Mouse (Mus musculus) ovary, postnatal 14 days (tissue): ENCODE measurements around the gene Hoxa4.

Experiments
- DNase-seq: peaks from one replicate; pipeline ENCODE4 v3.0.0; 2022; ENCODE audit warnings: low spot score

The Hoxa4 gene

DNA sequence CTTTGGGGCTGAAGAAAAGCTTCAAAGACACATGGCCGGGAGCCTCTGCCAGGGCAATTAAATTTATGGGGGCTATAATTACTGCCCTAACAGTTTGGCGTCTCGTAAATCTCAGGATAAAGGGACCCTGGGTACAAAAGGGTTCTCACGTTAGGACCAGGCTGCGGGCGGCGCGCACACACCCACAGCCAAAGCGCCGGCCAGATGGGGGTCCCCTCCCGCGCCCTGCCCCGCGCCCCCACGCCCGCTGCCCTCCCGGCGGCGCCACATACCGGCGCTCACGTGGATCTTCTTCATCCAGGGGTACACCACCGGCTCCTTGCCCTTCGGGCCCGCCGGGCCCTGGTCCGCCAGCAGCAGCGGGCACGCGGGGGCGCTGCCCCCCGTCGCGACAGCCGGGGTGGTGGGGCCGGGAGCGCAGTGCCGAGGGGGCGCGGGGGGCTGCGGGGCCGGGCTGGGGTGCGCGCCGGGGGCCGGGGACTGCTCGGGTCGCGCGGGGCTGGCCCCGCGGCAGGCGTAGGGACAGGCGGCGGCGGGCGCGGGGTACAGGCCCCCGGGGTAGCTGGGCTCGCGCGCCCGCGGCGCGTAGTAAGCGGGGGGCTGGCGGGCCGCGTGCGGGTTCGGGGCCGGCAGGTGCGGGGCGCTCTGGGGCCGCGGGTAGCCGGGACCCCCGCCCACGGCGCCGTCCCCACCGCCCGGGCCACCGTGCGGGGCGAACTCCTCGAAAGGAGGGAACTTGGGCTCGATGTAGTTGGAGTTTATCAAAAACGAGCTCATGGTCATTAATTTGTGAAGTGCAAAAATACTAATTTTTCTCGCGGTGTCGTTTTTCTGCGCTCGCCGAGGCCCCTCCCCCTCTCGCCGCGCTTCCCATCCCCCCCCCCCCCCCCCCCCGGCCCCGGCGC is at the start of gene Hoxa4:
Gene Hoxa4 (minus strand): TSS at position 848 of the 905 bp plus-strand sequence.
- DNase-seq, result no peak

GRCm38 (mm10) chr6:52241001-52241621 is 49.6 kb upstream of the Hoxa4 start:
- DNase-seq, result no peak

GRCm38 (mm10) chr6:52240389-52241000 is 48.9 kb upstream of the Hoxa4 start, which contains the start of gene Hoxa10:
TSS of gene Hoxa10 (minus strand) at chr6:52240854.
- DNase-seq, result peak; percentile 78

- DNase-seq, result no peak
Observed at GRCm38 (mm10) chr6:52239625-52240388, 48.3 kb upstream of the Hoxa4 start.

DNA sequence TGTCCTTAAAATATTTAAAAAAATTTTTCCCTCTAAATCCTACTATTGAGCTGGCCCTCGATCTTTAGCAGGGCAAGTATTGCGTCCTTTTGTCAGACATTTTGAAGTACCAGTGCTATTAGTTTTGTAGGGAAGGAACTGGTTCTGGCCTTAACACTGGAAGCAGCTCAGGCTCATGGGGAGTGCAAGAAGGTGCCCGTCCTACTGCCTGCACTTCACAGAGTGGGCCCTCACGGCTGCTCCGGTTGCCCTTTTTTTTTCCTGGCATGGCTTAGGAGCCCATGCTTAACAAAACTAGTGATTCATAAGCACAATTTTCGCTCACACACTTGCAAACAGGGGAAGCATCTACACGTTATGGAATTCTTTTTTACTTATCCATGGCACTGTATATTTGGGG is 47.4 kb upstream of the Hoxa4 start:
- DNase-seq, result no peak

GRCm38 (mm10) chr6:52238155-52238545 is 46.6 kb upstream of the Hoxa4 start:
- DNase-seq, result no peak

DNA sequence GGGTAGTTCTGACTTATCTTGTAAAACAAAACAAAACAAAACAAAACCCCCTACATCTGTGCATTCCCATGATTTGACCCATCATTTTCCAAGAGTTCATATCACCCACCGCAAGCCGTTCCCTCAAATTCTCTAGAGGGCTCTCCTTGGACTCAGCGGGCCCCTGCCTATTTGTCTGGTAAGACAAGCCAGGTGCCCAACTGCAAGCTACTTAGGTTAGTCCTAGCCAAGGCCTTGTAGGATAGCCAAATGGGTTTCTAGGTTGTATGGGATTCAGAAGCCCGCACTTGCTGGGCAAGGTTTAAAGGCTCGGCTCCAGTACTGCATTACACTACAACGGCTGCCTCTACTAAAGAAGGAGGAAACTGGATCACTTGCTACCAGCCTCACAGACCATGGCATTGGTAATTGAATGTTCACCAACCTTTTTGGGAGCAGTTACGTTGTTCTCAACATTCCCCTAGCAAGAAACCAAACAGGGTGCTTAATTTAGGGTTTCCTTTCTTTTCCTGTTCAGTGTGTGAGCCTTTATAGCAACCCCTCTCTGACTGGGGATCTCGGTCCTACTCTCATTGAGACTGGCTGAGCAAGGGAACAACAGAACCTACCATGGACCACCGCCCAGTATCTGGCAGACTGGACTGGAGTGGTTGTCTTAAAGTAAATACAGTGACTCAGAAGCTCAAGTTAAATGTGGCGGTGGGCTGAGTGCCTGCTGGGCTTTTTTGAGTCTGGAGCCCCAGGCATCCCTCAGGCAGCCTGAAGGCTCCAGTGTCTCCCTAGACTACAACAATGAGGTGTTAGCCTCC is 46.0 kb upstream of the Hoxa4 start:
- DNase-seq, result no peak

- DNase-seq, result no peak
Observed at GRCm38 (mm10) chr6:52236806-52237205, 45.3 kb upstream of the Hoxa4 start.

GRCm38 (mm10) chr6:52235866-52236265 is 44.3 kb upstream of the Hoxa4 start:
- no peak for DNase-seq

- DNase-seq, result no peak
Observed at GRCm38 (mm10) chr6:52235267-52235666, 43.7 kb upstream of the Hoxa4 start.

DNA sequence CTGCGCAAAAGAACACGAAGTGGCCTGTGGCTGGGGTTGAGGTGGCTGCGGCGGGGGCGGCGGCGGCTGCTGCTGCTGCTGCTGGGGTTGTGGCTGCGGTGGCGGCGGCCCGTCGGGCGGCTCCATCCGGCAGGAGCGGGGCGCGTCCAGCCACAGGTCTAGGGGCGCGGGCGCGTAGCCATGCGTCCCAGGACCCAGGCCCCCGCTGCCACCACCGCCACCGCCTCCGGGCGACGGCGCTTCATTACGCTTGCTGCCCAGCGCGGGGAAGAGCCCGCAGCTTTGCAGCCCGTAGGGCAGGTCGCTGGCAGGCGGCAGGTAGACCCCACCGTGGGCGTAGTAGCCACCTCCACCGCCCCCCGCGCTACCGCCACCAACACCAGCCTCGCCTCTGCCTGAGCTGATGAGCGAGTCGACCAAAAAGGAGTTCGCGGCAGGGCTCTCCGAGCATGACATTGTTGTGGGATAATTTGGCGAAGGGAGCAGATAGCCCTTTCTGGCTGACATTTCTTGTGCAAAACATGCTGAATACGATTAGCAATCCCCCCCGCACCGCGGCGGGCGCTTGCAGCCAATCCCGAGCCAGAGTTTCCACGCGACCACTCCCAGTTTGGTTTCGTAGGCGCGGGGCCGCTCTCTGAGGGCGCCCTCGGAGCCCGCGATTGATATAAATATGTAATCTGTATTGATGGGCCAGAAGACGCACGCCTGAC is 43.0 kb upstream of the Hoxa4 start:
- no peak for DNase-seq

- DNase-seq, result no peak
Observed at GRCm38 (mm10) chr6:52233546-52234427, 42.2 kb upstream of the Hoxa4 start.

- no peak for DNase-seq
Observed at GRCm38 (mm10) chr6:52232984-52233545, 41.5 kb upstream of the Hoxa4 start.

- DNase-seq, result no peak
Observed at GRCm38 (mm10) chr6:52232568-52232965, 41.0 kb upstream of the Hoxa4 start.

DNA sequence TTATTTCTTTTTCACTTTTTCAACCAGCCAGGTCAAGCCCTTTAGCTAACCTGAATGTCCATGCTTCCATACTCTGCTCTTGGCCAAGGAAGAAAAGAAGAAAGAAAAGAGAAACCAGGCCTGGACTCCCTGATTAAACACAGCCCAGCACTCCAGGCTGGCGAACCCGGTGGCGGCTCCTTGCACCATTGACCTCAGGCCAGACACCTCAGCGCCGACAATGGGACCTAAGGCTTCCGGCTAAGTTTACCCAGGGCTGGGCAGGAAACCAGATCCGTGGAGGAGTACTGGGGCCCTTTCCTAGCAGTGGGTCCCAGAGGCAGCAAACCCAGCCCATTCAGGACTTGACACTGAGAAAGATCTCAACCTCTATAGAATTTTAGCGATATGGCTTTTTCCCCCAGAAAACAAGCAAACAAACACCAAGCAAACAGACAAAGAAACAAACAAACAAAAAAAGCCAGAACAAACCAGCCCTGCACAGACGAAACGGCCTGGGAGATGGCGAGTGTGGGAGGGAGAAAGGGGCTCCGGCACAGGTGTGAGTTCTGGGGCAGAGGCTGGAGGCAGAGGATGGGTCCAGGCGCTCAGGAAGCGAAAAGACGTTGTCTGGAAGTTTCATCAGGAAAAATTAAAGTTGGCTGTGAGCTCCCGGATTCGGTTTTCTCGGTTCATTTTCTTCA is 40.5 kb upstream of the Hoxa4 start:
- DNase-seq, result no peak

DNA sequence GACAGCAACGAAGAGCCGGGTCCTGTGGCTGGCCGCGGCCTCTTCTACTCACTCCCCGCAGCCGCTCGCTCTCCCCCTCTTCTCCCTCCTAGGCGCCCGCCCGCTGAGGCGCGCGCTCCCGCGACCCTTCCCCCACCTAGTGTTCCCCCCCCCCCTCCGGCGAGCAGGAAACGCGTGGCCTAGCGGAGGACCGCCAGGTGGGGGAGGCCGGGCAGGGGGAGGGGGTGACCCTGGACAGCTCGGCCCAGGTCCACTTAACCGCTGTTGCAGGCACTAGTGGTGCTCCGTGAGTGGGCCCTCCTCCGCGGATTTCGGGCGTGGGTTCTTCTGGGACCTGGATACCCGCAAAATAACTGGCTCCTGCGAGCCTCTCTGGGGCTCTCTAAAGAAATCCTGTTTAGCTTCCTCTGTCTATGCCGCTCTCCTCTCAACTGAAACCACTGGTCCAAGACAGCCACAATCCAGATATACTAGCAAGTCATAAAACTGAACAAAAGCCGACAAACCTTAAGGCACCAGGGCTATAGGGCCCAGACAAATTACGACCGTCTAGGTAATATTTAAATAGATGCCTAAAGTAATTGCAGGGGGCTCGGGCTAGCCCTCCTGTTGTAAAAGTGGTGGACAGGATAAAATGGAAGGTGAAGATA is 39.1 kb upstream of the Hoxa4 start, which contains the start of gene Hoxa9:
Gene Hoxa9 (minus strand): TSS at position 574 of the 650 bp plus-strand sequence.
- DNase-seq, result no peak

DNA sequence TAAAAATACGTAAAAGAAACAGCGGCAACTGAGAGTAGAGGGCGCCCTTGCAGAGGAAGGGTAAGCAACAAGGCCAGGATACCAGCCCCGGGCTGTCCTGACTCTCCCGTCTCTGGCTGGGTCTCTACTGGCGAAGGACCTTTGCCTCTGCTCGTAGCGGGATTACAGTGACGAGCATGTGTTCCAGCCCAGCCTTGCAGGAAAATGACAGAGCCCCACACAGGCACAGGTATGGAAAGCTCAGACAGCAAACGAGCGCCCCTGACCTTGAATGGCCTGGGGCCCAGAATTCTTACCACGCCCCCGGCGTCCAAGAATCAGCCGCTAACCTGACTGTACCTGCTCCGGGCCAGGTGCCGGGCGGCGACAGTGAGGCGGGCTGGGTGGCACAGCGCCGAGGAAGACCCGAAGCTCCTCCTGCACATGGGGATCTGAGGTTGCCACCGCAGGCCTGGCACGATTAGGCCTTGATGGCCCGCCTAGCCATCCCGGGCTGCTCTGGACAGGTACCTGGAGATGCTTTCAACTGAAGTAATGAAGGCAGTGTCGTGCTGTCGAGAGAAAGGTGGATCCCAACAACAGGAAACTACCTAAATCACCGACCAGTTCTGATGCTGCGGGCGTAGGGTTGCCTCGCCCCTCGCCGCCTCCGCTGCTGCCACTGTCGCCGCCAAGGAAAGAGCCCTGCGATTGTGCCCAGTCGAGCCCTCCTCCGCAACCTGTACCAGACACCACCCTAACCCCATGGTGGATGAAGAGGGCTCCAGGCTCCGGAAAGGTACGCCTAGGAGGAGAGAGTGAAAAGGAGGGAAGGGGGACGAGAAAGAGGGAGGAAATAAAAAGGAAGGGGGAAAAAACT is 38.2 kb upstream of the Hoxa4 start:
- DNase-seq, result no peak
